Mouse (Mus musculus) ES-Bruce4 (cell line): ENCODE results near the gene Orc6.

Experiments
- CTCF ChIP-seq: IDR thresholded peaks from one replicate; pipeline ENCODE4 v1.8.1; 2011; ENCODE audit warnings: low read depth, low read length
- EP300 ChIP-seq: IDR thresholded peaks from 2 replicates; pipeline ENCODE4 v1.6.1; 2011; ENCODE audit warnings: low read depth, low read length; ENCODE audit not compliant: insufficient read depth

- TF ChIP-seq CTCF: no peak
- no peak for TF ChIP-seq EP300
Observed at GRCm38 (mm10) chr8:85353287-85353686, 53.9 kb downstream of the Orc6 start.
